Mouse (Mus musculus) natural killer cell, adult 2 months (primary cell): ENCODE measurements around the gene Kcnj11.

Source experiments
- DNase-seq, 2 experiments: peaks; one replicate each; pipeline ENCODE4 v3.0.0; 2022; ENCODE audit warnings: low spot score in 2 of 2

Gene Kcnj11

DNA sequence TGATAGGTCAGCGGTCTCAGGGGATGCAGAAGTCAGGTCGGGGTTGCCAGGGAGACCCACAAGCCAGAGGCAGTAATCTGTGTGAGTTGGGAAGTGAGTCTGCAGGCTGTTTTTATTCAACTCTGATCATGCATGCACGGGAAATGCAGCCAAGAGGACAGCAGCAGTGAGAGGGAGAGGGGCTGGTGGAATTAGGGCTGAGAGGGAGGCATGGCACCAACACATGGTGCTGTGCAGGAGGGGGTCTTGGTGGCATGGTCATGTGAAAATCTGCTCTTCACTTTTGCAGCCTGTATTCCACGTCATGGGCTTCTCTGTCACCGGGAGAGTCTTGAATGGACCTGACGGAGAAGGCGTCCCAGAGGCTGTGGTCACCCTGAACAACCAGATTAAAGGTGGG, 50.6 kb downstream of the Kcnj11 start:
- no peak for DNase-seq

DNA sequence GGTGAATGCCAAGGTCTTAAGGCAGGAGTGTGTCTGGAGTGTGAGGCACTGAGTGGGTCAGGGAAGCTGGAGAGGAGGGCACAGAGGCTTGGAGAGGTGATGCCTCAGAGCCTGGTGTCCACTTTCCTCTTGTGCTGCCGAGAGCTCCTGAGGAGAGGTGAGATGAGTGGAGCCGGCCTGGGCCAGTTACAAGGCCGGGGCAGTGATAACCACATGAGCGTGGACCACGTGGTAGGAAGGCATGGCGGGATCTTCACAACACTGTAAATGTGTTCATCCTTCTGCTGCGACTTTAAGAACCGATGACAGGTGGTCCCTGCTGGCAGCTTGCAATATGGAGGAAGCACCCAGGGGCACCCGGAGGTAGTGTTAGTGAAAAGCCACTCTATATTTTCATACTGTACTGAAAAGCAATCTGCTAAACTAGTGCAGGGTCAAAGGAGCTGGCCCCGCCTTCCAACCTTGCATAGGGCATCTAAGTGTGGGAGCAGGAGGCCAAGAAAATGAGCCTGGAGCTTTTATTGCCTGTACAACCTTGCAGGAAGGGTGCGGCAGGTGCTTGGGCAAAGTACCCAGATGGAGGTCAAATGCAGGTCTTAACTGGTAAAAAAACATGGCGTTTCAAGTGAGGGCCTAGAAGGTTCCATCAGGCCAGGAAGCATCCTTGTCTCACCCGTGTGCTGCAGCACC, 52.5 kb downstream of the Kcnj11 start:
- no peak for DNase-seq

DNA sequence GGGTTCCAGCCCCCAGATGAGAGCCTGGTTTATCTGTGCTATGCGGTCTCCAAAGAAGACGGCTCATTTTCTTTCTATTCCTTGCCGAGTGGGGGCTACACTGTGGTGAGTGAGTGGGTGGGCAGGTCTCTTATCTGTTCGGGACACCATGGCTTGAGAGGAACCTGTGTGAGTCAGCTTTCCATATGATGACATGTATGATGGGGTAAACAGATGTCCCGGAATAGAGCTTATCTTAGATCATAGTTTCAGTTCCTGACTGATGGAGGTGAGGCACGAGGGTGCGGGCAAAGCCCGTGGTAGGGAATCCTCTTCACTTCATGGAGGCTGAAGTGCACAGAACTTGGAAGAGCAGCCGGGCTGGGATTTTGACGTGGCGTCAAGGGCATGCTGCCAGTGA, 54.7 kb downstream of the Kcnj11 start:
- no peak for DNase-seq

DNA sequence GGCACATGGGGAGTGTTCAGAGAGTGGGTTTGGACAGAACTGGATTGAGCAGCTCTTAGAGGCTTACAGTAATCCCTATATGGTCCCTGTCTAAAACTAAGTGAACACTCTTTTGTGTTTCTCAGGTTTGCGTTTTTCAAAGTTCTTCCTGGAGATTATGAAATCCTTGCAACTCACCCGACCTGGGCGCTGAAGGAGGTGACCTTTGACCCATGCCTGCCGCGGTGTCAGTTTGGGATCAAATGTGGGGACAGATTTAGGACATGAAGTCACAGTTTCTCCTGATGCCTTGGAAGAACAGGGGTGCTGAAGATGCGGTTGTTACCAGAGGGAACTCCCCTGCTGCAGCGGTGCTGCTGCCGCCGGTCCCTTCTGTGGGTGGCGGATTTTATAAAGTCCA, 56.5 kb downstream of the Kcnj11 start:
- DNase-seq, result no peak
